Mouse (Mus musculus) MEL (cell line): ENCODE results near the gene Gm43720. TPM values are rescaled to one million over a fixed set of nuclear protein-coding genes. Genes with fewer than 3 reads are reported as not detected.

Source experiments
- DNase-seq: peaks from one replicate; pipeline ENCODE4 v3.0.0; 2011; ENCODE audit warnings: low read depth, low spot score
- H3K27ac ChIP-seq: 2 replicates; pipeline ENCODE4 v1.5.1; 2012; ENCODE audit warnings: low read depth, mild to moderate bottlenecking, control low read depth, low read length, moderate library complexity; ENCODE audit not compliant: control insufficient read depth
- H3K27me3 ChIP-seq, 2 experiments: fragments of 150-350 bp in 1 of 2; sonication (generic) in 1 of 2; 2 replicates each; pipeline ENCODE4 v1.6.1; 2012; ENCODE audit warnings: low read length in 2 of 2, mild to moderate bottlenecking in 2 of 2, improper control_type of control experiment in 1 of 2, moderate library complexity in 1 of 2; ENCODE audit not compliant: insufficient read depth in 2 of 2, control insufficient read depth in 1 of 2
- H3K36me3 ChIP-seq, 2 experiments: 2 replicates each; pipeline ENCODE4 v1.6.1; 2012 to 2014; ENCODE audit warnings: low read length in 2 of 2, improper control_type of control experiment in 1 of 2, inconsistent platforms in 1 of 2, mild to moderate bottlenecking in 1 of 2; ENCODE audit not compliant: insufficient read depth in 2 of 2, control insufficient read depth in 1 of 2
- H3K4me1 ChIP-seq, 2 experiments: fragments of 150-350 bp in 1 of 2; sonication (generic) in 1 of 2; 2 replicates each; pipeline ENCODE4 v1.6.1; 2012; ENCODE audit warnings: low read length in 2 of 2, improper control_type of control experiment in 1 of 2, mild to moderate bottlenecking in 1 of 2; ENCODE audit not compliant: insufficient read depth in 2 of 2, control insufficient read depth in 1 of 2
- H3K4me3 ChIP-seq, 2 experiments: fragments of 150-350 bp in 1 of 2; sonication (generic) in 1 of 2; 2 replicates each; pipeline ENCODE4 v1.5.1; 2012; ENCODE audit warnings: low read depth in 2 of 2, low read length in 2 of 2, mild to moderate bottlenecking in 2 of 2, moderate library complexity in 2 of 2, control low read depth in 1 of 2, improper control_type of control experiment in 1 of 2; ENCODE audit not compliant: control insufficient read depth in 1 of 2, insufficient read depth in 1 of 2
- H3K79me2 ChIP-seq: 2 replicates; pipeline ENCODE4 v1.6.1; 2012; ENCODE audit warnings: mild to moderate bottlenecking, low read length, moderate library complexity; ENCODE audit not compliant: control insufficient read depth, poor library complexity, insufficient read depth
- H3K9ac ChIP-seq: 2 replicates; pipeline ENCODE4 v1.6.1; 2012; ENCODE audit warnings: low read depth, mild to moderate bottlenecking, control low read depth, low read length, moderate library complexity; ENCODE audit not compliant: control insufficient read depth, poor library complexity, severe bottlenecking
- H3K9me3 ChIP-seq: fragments of 150-350 bp; sonication (generic); replicated peaks from 2 replicates; pipeline ENCODE4 v1.6.1; 2012; ENCODE audit warnings: mild to moderate bottlenecking, low read length, improper control_type of control experiment, moderate library complexity; ENCODE audit not compliant: insufficient read depth
- BHLHE40 ChIP-seq: IDR thresholded peaks from 2 replicates; pipeline ENCODE4 v1.6.1; 2012; ENCODE audit warnings: low read depth, mild to moderate bottlenecking, inconsistent platforms, low read length, improper control_type of control experiment, borderline replicate concordance
- CHD2 ChIP-seq: IDR thresholded peaks from 2 replicates; pipeline ENCODE4 v1.6.1; 2011; ENCODE audit warnings: low read length, improper control_type of control experiment
- CTCF ChIP-seq, 3 experiments: IDR thresholded peaks in 2 of 3; conservative IDR thresholded peaks in 1 of 3; 2 replicates each; pipeline ENCODE4 v1.5.1; 2011 to 2012; ENCODE audit warnings: low read length in 3 of 3, low read depth in 2 of 3, mild to moderate bottlenecking in 2 of 3, improper control_type of control experiment in 1 of 3, inconsistent platforms in 1 of 3, mixed read lengths in 1 of 3, moderate library complexity in 1 of 3; ENCODE audit not compliant: control insufficient read depth in 1 of 3, insufficient read depth in 1 of 3, poor library complexity in 1 of 3, severe bottlenecking in 1 of 3
- ELF1 ChIP-seq: IDR thresholded peaks from 2 replicates; pipeline ENCODE4 v1.6.1; 2014; ENCODE audit warnings: low read depth, mild to moderate bottlenecking, inconsistent platforms, low read length, improper control_type of control experiment, moderate library complexity
- ETS1 ChIP-seq: IDR thresholded peaks from 2 replicates; pipeline ENCODE4 v1.6.1; 2012; ENCODE audit warnings: low read depth, mild to moderate bottlenecking, inconsistent platforms, low read length, improper control_type of control experiment, moderate library complexity
- GABPA ChIP-seq: IDR thresholded peaks from 2 replicates; pipeline ENCODE4 v1.6.1; 2012; ENCODE audit warnings: low read depth, mild to moderate bottlenecking, inconsistent platforms, low read length, improper control_type of control experiment, moderate library complexity
- MYB ChIP-seq: IDR thresholded peaks from 2 replicates; pipeline ENCODE4 v1.6.1; 2011; ENCODE audit warnings: mild to moderate bottlenecking, low read depth, low read length, improper control_type of control experiment
- POLR2A ChIP-seq, 2 experiments: IDR thresholded peaks; 2 replicates each; pipeline ENCODE4 v1.6.1; 2011 to 2012; ENCODE audit warnings: low read length in 2 of 2, mild to moderate bottlenecking in 2 of 2, control low read depth in 1 of 2, improper control_type of control experiment in 1 of 2, low read depth in 1 of 2, moderate library complexity in 1 of 2; ENCODE audit not compliant: control insufficient read depth in 1 of 2, insufficient read depth in 1 of 2, poor library complexity in 1 of 2
- POLR2AphosphoS2 ChIP-seq: IDR thresholded peaks from 2 replicates; pipeline ENCODE4 v1.6.1; 2011; ENCODE audit warnings: low read length, improper control_type of control experiment
- RAD21 ChIP-seq: IDR thresholded peaks from 2 replicates; pipeline ENCODE4 v1.6.1; 2011; ENCODE audit warnings: mild to moderate bottlenecking, low read depth, low read length, improper control_type of control experiment
- RCOR1 ChIP-seq: IDR thresholded peaks from 2 replicates; pipeline ENCODE4 v1.6.1; 2012; ENCODE audit warnings: low read depth, mild to moderate bottlenecking, inconsistent platforms, low read length, improper control_type of control experiment
- SMC3 ChIP-seq: IDR thresholded peaks from 2 replicates; pipeline ENCODE4 v1.6.1; 2011; ENCODE audit warnings: low read depth, low read length, improper control_type of control experiment
- UBTF ChIP-seq: IDR thresholded peaks from 2 replicates; pipeline ENCODE4 v1.6.1; 2012; ENCODE audit warnings: low read depth, mild to moderate bottlenecking, inconsistent platforms, low read length, improper control_type of control experiment, moderate library complexity, borderline replicate concordance; ENCODE audit not compliant: insufficient read depth
- USF1 ChIP-seq: IDR thresholded peaks from 2 replicates; pipeline ENCODE4 v1.6.1; 2014; ENCODE audit warnings: low read depth, mild to moderate bottlenecking, inconsistent platforms, low read length, improper control_type of control experiment, moderate library complexity
- ZC3H11A ChIP-seq: IDR thresholded peaks from 2 replicates; pipeline ENCODE4 v1.6.1; 2012; ENCODE audit warnings: low read depth, mild to moderate bottlenecking, inconsistent platforms, low read length, improper control_type of control experiment
- ZKSCAN1 ChIP-seq: IDR thresholded peaks from 2 replicates; pipeline ENCODE4 v1.6.1; 2012; ENCODE audit warnings: low read depth, mild to moderate bottlenecking, inconsistent platforms, low read length, improper control_type of control experiment, moderate library complexity
- polyA plus RNA-seq, 2 experiments: library from polyadenylated mRNA; stranded (reverse) in 1 of 2; unstranded in 1 of 2; fragments of >175 nt in 1 of 2; fragments of >200 nt in 1 of 2; gene quantifications; 2 replicates each; pipeline versions ENCODE4 v1.2.1 to v1.2.4; 2012; ENCODE audit warnings: low replicate concordance in 2 of 2, low read depth in 1 of 2; ENCODE audit not compliant: insufficient read length in 2 of 2, insufficient read depth in 1 of 2, missing spikeins in 1 of 2
- total RNA-seq: library from RNA; depleted of rRNA; stranded (reverse); fragments of 300-350 nt; gene quantifications from 2 replicates; pipeline ENCODE4 v1.2.3, GENCODE M21; 2012

Gene Gm43720
- total and polyA plus RNA-seq, 3 experiments, result not detected

DNA sequence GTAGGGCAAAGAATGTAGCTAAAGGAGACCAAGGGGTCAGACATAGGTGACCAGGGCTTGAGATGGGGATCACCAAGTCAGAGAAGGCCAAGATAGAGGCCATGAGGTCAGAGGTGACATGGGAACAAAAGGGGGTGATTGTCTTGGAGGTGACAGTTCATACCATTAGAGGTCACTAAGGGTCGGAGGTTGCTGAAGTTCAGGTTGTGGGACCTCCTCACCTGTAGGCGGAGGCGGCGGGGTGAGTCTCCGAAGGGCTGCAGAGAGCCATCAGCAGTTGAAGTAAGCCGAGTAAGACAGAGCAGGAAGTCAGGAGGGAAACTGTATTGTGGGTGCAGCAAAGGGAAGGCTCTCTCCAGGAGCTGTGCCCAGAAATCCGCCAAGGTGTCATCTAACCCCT lies 1.8 kb downstream of the Gm43720 start:
- Histone ChIP-seq H3K4me1 (no peaks in the 10 kb centered on the region), H3K27ac (no peak overlapping the region), H3K4me3 (no peak overlapping the region), H3K9ac (no peak overlapping the region), H3K79me2 (no peaks in the 10 kb centered on the region), H3K36me3 (no peaks in the 10 kb centered on the region), H3K27me3 (no peaks in the 10 kb centered on the region; a peak in 1 of 4 replicates), H3K9me3 (no peaks in the 10 kb centered on the region)
- DNase-seq, result no peak
- TF ChIP-seq USF1, result no peak
- no peak for TF ChIP-seq ZKSCAN1
- TF ChIP-seq ETS1, result no peak
- no peak for TF ChIP-seq UBTF
- no peak for TF ChIP-seq SMC3
- no peak for TF ChIP-seq CHD2
- TF ChIP-seq RAD21, result no peak
- no peak for TF ChIP-seq BHLHE40
- TF ChIP-seq MYB, result no peak
- no peak for TF ChIP-seq ELF1
- TF ChIP-seq ZC3H11A, result no peak
- no peak for TF ChIP-seq CTCF (IDR thresholded peaks at IDR 0.05 in 2 of 3, conservative IDR thresholded peaks at IDR 0.05 in 1 of 3; ENCODE audit: control insufficient read depth in 1 of 3, insufficient read depth in 1 of 3, low read depth in 2 of 3, low read length in 3 of 3, poor library complexity in 1 of 3, severe bottlenecking in 1 of 3)
- no peak for TF ChIP-seq POLR2A (IDR thresholded peaks at IDR 0.05; ENCODE audit: control insufficient read depth in 1 of 2, insufficient read depth in 1 of 2, low read depth in 1 of 2, low read length in 2 of 2, poor library complexity in 1 of 2)
- no peak for TF ChIP-seq GABPA
- TF ChIP-seq RCOR1, result no peak

DNA sequence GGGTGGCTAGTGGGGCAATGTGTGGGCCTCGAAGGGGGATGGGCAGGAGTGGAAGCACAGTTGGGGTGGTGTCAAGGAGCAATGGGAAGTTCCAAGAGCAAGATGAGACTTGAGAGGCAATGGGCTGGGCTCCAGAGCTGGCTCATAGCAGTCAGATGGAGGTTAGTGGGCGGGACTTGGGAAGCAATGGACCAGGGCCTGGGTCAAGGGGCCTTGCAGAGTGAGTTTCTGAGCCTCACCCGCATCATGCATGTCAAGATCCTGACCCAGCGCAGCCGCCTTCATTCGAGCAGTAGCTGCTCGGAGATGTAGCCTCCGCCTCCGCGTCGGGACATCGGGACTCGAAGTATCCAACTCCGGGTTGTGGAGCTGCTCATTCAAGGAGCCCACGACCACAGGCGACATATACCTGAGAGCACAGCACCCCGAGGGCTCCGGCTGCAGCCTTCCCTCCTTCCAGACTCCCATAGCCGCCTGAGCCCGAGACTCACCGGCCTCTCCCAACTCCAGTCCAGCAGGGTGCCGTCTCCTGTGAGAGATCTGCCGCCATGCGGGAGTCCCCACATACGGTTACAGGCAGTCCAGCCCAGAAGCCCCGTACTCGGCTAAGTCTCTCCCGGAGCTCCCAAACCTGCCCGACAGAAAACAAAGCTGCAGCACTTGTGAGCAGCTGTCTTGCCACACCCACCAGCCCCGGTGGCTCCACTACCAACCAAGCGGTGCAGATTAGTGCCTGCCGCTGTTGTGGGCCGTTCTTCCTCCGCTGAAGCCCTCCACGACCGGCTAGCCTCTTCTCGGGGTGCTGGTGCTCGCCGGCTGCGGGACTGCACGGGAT lies 4.3 kb downstream of the Gm43720 start:
- no peak overlapping the region for H3K4me3 ChIP-seq
- DNase-seq, result no peak
- TF ChIP-seq POLR2AphosphoS2, result no peak
- H3K9ac ChIP-seq, result no peak overlapping the region
- no peaks in the 10 kb centered on the region for H3K79me2 ChIP-seq
- H3K4me1 ChIP-seq, result no peaks in the 10 kb centered on the region
- H3K36me3 ChIP-seq, result no peaks in the 10 kb centered on the region
- no peak overlapping the region for H3K27ac ChIP-seq
- no peaks in the 10 kb centered on the region; a peak in 2 of 4 replicates for H3K27me3 ChIP-seq
- no peaks in the 10 kb centered on the region for H3K9me3 ChIP-seq
